Mouse (Mus musculus) cerebellum, postnatal 10 days (tissue): ENCODE results near the gene Sepsecs.
"Not testable (repeated sequence)": the region's sequence is repeated elsewhere in the genome, so short reads cannot be mapped to it uniquely, and the experiment has no call there.

Source experiments
- DNase-seq, 2 experiments: peaks; one replicate each; pipeline ENCODE4 v3.0.0; 2021; ENCODE audit warnings: mixed read lengths in 2 of 2

Sepsecs gene

DNA sequence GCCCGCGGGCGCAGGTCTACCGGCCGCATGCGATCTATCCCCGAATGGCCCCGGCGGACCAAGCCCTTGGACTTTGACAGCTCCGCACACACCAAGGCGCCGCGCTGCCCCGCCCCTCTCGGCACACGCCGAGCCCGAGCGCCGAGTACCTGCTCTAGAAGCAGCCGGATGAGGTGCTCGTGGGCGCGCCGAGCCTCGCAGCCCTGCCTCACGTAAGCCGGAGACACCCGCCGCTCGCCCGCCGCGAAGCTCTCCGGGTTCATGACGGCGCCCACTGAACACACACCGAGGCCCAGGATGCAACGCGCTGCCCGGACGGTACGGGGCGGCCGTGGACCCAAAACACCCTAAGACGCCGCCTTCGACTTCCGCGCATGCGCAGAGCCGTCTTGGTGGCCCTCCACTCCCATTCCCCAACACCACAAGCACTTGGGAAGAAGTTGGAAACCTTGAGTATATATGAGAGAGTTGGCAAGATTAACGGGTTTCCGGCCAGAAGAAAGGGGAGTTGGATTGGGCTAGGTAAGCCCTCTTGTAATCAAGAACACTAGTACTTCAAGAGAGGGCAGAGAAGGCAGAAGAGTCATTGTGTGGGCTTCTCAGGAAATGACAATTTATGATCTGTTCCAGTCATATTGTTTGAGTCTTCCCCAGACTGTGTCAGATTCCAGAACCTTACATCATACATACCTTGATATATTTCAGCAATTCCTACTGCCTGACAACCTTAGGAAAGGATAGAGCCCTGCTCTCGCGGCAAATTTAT is at the start of gene Sepsecs:
TSS of gene Sepsecs (minus strand) at position 283 of the 766 bp plus-strand sequence.
- DNase-seq: peak; percentile 97

DNA sequence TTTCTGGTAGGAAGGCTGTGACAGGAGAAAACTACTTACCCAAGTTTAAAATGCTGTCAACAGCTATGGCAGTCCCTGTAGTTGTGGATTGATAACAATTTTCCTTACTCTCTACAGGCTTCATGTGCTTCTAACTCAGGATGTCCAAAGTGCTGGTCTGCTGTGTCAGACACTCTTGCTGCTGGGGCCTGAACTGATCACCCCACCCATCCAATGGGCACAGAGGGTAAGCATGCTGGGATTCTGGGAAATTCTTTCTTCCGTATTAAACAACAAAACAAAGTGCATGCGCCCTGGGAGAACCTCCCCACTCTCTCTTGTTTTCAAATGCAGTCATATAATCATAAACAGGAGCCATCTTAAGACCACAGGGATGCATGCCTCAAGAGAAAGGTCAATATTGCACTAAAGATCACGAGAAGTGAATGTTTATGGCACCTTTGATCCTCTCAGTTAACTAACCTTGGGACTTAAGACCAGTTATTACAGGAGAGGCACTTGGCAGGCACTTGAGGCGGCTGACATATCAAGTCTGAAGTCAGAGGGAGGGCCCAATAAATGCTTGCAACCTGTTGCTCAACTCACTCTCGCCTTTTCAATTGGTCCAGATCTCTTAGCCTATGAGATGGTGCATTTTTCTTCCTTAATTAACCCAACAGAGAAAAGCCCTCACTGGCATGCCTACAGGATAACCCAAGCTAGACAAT is 47.4 kb upstream of the Sepsecs start:
- DNase-seq: no peak

DNA sequence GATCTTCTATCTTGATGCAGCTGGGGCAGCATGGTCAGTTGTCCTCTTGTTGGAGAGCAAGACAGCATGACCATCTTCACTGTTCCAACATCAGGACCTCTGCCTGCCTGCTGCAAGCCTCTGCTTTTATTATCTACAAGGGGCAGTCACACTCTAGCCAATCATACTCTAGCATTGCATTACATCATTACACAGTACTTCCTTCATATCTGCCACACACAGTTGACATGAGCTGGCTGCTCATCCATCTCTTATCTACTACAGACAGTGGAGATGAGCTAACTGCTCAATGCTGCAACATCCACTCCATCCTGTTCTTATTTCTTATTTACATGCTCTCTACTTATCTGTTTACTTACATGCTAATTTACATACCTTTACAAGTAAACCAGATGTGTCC is 43.2 kb upstream of the Sepsecs start:
- DNase-seq: no peak

DNA sequence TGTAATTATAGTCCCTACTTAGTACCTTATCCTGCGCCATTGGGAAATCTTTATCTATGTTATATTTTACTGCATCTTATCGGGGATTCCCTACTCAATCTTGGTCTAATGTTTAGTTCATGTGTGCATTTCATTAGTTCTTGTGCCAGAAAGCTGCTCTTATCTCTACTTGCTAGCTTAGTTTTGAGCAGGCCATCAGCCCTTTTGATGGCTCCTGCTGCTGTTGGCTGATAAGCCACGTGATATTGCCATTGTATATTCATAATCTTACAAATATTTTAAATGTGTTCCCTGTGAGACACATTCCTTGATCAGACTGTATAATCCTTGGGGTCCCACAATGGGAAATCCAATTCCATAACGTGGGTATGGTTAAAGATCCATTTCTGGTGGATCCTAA is 35.1 kb upstream of the Sepsecs start:
- no peak for DNase-seq

DNA sequence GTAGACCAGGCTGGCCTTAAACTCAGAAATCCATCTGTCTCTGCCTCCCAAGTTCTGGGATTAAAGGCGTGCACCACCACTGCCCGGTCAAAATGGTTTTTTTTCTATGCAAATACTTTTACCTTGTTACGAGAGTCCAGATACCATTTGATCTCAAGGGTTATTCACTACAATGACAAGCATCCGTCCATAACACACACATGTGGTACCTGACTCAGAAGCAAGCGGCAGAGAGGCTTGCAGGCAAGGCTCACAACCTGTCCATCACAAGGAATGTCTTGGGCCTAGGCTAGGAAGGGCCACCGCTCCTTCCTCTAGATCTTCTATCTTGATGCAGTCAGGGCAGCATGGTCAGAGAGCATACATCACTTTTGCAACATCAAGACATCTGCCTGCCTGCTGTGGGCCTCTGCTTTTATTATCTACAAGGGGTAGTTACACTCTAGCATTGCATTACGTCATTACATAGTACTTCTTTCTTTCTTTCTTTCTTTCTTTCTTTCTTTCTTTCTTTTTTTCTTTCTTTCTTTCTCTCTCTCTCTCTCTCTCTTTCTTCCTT is 28.5 kb upstream of the Sepsecs start:
- DNase-seq: not testable (repeated sequence)

DNA sequence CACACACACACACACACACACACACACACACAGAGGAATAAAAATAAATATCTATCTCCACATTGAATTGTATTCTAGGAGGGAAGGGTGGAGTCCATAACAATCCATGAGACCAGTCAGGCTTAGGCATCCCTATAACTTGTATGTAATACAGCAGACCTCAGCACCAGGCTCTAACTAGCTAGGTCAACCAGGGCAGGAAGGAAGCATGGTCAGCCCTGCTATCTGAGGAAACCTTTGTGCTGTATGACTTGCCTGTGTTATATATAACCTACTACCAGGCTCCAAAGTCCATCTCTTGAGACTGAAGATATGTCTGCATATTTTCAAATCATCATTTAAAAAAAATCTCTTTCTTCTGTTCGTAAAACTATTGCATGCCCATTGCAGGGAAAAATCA is 27.8 kb upstream of the Sepsecs start:
- no peak for DNase-seq

DNA sequence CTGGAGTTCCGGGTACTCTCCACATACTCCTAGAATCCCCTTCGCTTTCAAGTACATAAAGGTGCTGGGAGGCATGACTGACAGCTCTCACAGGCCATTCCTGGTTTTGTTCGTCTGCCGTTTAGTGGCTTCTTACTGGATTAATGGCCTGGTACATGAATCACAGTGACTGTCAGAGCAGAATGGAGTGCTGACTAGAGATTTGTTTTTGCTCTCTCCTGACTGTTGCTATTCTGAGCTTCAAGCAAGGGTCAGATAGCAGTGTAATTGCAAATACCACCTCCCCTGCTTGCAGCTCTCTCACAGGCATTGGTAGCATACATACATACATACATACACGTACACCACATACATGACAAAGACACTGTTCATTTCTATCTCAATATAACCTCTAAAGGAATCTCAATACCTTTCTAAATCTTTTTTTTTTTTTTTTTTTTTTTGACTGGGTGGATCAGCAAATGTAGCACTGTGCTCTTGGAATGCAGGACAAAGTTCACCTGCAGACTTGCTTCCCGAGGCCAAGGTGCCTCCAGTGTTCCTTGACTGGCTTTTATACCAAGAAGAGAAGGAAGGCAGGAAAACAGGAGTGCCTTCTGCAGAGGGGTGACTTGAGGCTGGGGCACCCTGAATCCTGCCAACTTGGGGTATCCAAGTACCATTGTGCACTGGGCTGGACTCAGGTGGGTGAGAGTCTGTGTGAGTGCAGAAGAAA is 18.4 kb upstream of the Sepsecs start:
- no peak for DNase-seq

DNA sequence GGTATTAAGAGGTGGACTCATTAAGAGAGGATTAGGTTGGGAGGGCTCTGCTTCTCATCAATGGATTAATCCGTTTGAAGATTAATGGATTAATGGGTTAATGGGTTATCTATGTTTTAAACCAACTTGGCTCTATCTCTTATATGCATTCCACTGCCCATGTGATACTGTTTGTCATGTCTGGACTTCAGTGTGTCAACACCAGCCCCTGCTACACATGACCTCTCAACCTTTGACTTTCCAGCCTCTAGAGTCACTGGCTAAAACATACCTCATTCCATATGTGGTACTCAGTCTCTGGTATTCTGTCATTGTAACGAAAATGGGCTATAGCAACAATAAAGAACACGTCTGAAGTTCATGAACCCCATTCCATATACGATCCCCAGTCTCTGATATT is 11.6 kb upstream of the Sepsecs start:
- DNase-seq: no peak

DNA sequence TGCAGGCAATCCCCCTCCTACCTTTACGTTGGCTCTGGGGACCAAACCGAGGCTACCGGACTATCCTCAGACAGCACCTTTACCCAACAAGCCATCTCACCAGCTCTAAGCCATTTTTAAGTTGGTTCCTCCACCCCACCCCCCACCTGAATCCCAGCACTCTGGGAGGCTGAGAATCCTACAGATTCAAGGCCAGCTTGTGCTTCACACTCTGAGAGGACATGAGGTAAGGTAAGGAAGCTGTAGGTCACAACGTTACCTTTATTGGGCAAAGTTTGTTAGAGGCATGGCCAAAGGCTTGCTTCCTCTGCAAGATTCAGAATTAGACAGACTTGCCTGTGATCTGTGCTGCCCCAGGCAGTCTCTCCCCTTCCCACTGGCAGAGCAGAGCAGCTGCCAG is 10.7 kb upstream of the Sepsecs start:
- no peak for DNase-seq

DNA sequence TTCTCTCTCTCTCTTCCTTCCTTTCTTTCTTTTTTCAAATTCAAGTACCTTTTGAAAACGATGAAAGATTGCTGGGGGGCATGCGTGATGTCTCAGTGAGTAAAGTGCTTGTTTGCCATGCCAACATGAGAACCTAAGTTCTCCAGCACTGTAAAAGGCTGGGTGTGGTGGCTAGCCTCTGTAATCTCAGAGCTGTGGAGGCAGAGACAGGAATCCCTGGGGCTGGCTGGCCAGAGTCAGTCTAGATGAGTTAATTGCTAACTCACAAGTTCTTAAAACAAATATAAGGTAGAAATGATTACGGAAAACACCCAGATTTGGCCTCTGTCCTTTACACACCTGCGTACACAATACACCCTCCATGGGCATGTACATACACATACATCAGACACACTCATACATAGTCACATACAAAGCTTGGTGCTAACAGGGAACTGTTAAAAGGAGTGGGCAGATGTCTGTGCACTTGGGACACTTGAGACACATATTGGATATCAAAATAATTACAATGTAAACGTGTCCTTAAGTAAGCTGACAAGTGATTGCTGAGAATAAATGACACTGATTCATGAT is 9.1 kb upstream of the Sepsecs start:
- no peak for DNase-seq

DNA sequence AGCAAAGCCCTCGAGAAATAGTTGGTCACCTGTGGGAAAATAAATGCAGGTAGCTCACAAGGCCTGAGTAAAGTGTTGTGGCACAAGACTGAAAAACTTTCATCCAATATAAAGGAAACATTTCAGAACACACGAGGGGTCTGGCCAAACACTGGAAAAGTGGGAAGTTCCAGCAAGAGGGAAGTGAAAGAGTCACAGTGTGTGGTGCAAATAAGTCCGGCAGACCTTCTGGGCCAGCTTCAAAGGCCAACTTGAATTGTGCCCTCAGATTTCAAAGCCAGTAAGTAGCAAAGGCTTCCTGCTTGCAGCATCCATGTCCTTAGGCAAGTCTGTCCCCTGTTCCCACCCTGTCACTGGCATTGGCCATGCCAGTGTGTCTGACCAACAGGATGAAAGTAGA is 7.6 kb upstream of the Sepsecs start:
- DNase-seq: no peak

DNA sequence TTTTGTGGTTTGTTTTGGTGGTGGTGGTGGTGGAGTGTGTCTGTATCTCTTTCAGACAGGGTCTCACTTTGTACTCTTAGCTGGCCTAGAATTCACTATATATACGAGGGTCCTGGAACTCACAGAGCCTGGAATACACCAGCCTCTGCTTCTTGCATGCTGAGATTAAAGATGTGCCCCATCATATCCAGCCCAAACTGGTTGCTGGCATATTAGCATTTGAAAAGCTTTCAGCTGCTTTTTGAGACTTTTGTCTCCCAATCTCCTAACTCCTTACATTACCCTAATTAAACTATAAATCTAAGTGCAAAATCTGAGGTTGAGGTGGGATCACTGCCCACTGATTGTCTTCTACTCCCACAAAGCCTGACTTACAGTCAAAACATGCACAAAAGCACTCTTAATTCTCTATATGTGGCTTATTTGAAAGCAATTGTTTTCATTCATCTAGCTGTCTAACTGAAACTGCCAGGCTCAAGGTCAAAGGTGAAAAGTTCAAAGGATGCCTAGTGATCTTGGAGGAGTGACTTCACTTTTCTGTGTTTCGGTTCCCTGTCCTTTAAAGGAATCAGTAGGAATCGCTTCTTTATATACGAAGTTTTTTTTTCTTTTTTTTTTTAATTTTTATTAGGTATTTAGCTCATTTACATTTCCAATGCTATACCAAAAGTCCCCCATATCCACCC is 5.0 kb upstream of the Sepsecs start:
- no peak for DNase-seq

DNA sequence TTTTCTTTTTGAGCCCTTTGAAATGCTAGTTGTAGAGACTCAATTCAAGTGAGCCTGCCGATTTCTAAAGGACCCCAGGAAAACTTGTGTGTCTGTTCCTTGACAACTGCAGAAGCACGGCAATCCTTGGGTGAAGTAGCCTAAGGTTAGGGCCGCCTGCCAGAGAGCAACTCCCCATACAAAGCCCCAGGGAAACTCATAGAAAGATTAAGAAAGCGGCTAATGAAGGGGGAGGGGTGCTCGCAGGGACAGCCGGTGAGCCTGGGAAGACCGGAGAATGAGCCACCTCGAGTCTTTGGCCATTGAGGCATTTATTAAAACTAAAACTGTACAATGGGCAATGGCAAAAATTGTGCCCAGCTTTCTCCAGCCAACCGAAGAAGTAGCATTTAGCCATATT is 3.8 kb upstream of the Sepsecs start:
- DNase-seq: peak in 1 of 2 experiments; percentile 5

DNA sequence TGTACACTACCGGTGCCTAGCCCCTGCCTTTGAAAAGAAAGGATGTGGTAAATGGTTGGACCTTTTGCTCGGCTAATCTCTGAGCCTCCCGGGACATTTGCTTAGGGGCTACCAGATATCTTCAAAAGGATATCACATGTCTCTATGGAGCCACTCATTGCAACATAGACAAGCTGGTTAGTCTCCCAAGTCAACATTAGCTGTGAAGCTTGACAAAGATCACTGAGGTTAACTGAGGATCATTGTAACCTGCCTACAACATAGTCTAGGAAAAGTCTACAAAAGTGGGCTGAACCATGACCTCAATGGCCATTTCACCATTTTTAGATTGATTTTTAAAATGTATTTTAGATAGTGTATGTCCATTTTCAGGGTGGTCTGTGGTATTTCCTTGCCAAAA is 1.2 kb upstream of the Sepsecs start:
- no peak for DNase-seq

DNA sequence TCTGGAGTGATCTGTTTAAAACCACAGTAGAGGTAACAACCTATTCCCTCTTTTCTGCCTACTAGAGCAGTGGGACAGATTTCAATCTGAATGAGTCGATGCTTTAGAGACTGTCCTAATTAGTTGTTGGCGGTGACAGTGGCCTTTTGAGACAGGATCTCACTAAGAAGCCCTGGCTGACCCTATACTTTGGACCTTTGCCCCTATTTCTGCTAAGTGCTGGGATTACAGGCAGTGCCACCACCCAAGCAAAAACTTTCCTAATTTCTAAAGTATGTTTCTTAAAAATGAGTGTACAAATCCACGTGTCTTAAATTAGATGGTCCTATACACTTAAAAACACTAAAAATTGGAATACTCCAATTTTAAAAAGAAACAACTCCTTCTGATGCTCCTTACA is 2.7 kb downstream of the Sepsecs start:
- no peak for DNase-seq

DNA sequence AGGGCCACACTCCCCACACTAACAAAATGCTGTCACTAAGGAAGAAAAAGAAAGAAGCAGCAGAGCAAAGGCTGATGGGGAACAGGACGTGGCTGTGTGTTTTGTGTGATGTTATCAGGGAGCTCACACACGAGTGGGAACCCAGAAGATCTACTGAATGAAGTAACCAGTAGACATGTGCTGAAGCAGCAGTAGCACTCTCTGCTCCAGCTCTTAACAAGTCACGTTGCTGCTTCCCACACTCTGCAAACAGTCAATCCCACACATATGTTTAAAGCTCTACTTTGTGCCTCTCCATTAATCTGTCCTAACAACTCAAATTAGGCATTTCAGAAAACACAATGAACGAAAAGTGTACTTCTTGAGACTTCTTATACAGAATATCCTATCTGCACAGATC is 11.6 kb downstream of the Sepsecs start:
- DNase-seq: no peak

DNA sequence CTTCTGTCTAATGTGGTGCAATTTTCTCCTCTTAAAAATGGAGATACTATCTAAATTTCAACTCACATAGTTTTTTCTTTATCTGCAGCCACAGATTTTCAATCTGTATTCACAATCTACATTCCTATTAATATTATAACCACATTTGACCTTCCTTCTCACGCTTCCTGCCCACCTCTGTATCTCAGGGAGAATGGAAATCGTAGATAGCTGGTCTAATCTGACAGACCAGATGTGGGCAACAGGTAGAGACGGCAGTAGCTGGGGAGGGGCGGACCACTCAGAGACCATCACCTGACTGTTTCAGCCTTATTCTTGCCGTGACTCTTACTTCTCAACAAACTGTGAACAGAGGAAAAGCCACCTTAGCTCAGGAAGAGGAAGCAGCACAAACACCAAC is 12.2 kb downstream of the Sepsecs start:
- DNase-seq: no peak

DNA sequence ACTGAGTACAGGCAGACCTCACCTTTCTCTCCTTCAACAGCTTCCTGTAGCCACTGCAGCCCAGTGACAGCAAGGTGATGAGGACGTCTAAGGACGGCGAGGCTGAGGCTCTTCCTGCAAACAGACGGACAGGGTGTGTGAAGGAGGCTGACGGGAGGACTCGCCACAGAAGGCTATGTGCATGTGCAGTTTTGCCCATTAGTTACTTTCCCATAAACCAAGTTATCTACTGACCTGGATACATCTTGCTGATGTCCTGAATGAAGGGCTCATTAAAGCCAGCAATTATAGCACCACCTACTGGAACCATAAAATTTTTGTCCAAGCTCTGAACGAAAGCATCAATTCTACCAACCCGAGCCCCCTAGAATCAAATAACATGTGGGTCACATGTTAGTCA is 13.5 kb downstream of the Sepsecs start:
- DNase-seq: peak; percentile 35 to 77

DNA sequence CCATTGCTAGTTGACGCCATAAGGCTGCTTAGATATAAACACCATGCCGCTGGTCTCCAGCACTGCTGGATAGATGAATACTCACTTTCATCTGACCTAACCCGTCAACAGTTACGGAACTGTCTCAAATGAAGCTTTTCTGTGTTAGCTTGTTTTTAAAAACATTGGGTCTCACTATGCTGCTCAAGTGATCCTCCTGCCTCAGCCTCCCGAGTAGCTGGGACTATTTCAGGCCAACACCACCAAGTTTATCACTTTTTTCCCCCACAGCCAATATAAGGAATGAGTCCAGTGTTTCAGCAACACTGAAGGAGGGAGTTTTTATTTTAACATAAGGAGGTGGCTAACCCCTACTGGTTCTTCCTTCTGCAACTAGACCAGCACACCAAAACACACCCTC is 14.5 kb downstream of the Sepsecs start:
- DNase-seq: no peak

DNA sequence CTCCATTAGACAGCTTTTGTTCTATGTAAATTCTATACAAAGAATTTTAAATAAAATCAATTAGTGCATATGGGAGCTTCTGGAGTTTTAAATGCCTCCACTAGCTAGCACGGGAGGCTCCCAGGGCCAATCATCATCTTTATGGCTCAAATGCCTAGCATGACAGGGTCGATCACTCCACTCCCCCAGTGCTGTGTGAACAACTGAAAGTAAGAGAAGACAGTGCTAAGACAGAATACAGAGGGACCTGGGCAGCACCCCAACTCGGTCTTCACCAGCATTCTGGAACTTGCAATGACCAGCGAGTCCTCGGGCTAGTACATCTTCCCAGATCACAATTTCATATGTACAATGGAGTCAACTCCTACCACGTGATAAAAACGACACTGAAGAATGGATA is 16.9 kb downstream of the Sepsecs start:
- no peak for DNase-seq

DNA sequence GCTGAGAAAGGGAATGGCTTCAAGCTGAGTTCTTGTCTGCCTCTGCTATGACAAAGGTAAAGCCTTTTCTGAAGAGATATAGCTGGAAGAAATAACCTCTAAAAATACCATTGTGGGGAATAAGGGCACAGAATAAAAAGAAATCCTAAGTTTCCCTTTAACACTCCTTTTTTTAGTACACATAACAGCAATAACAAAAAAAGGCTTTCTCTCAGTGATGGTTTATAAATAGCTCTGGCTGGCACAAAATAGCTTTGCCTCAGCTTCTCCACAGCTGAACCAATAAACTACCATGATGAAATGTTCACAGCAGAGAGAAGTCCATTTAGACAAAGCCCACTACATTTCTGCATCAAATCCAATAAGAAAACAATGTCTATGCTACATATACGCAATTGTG is 17.4 kb downstream of the Sepsecs start:
- DNase-seq: no peak
